Mouse (Mus musculus): ENCODE measurements at regions not wholly inside any gene's neighbourhood (a gene's known extent, or its start where the extent isn't known, plus 50 kb on each side); places are given as distances from the start of the nearest gene placed in this dataset.

DNA sequence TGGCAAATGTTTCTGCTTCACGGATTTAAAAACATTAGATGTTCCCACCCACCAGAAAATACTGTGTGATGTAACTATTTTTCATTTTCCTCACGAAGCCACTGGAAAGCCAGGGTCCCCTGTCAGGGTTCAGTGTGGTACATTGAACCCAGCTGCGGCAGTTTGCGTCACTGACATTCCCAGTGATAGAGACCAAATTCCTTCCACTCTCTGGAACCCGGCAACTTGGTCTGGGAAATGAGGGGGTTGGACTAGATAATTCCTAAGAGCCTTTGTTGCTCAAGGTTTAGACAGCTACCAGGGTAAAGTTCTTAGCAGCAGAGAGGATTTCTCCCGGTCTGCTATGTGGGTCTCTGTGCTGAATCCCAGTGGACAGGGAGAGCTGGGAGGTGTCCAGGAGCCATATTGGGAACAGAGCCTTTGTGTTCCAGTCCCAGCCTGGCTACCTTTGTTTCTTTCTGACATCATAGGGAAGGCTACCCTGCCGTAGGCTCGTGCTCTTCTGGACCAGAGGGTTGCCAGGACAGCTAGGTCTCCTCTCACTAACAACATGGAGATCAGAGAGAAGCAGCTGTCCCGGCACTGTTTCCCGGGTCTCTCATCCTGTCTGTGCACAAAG, 164.5 kb downstream of the Sec61b start:
- ATAC-seq (replicated peaks), result peak; percentile 56; the same call in 1 of the 2 replicates
- no peak overlapping the region for H3K4me3 ChIP-seq
- H3K27ac ChIP-seq, result no peak overlapping the region
- H3K4me2 ChIP-seq, result 0 out of 2 replicates have a peak overlapping the region, but pooled peaks have one; percentile 0
- no peaks in the 10 kb centered on the region for H3K27me3 ChIP-seq (replicated peaks)
- WGBS, result 47% methylated on average over 10 of the region's 10 CpGs
- H3K4me1 ChIP-seq, result no peaks in the 10 kb centered on the region
- H3K36me3 ChIP-seq (replicated peaks), result no peaks in the 10 kb centered on the region
- no peak overlapping the region for H3K9ac ChIP-seq
- H3K9me3 ChIP-seq, result no peaks in the 10 kb centered on the region

DNA sequence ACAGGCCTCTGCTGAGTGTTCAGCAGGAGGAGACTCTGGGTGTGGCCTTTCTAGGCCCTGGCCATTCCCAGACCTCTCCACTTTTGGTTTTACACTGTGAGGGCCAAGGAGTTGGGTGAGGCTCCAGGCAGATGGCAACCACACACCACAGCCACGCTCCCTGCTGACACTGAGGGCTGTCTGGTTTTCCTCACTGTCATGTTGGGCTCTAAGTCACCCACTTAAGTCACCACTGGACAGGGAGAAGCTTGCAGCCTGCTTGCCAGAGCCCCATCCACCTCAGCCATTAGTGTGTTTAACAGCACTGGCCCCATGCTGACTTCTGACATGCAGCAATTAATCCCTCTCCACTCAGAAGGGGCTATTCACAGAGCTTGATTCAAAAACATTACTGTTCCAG, 170.6 kb downstream of the Sec61b start:
- H3K27me3 ChIP-seq (replicated peaks), result no peaks in the 10 kb centered on the region
- H3K4me1 ChIP-seq, result no peaks in the 10 kb centered on the region
- H3K4me2 ChIP-seq, result no peak overlapping the region
- H3K9me3 ChIP-seq, result no peaks in the 10 kb centered on the region
- no peak overlapping the region for H3K9ac ChIP-seq
- no peaks in the 10 kb centered on the region for H3K36me3 ChIP-seq (replicated peaks)
- 88% methylated on average over 1 of the region's 1 CpGs for WGBS
- no peak; the same call in 1 of the 2 replicates for ATAC-seq (replicated peaks)
- no peak overlapping the region for H3K4me3 ChIP-seq
- H3K27ac ChIP-seq, result no peak overlapping the region

DNA sequence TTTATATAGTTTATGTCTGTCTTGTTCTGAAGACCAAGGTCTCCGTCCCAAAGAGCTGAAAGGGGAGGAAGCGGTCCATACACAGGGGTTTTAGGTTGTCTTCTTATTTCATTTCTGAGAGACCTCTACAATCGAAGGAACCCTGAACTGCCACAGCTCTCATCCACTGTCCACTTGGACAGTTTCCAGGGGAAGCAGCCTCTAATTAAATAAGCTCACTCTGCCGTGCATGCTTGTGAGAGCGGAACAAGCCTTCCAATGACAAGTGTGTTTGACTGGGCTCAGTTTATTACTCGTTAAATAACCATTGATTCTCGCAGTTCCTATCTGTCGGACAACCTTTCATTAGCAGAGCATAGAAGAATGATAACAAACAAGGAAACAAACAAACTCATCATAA, 174.2 kb downstream of the Sec61b start:
- H3K27ac ChIP-seq, result no peak overlapping the region
- no peak overlapping the region for H3K4me2 ChIP-seq
- WGBS, result 61% methylated on average over 8 of the region's 8 CpGs
- ATAC-seq (replicated peaks), result no peak
- no peaks in the 10 kb centered on the region for H3K9me3 ChIP-seq
- no peak overlapping the region for H3K4me3 ChIP-seq
- H3K4me1 ChIP-seq, result no peaks in the 10 kb centered on the region
- H3K27me3 ChIP-seq (replicated peaks), result no peaks in the 10 kb centered on the region
- H3K9ac ChIP-seq, result no peak overlapping the region
- H3K36me3 ChIP-seq (replicated peaks), result no peaks in the 10 kb centered on the region

DNA sequence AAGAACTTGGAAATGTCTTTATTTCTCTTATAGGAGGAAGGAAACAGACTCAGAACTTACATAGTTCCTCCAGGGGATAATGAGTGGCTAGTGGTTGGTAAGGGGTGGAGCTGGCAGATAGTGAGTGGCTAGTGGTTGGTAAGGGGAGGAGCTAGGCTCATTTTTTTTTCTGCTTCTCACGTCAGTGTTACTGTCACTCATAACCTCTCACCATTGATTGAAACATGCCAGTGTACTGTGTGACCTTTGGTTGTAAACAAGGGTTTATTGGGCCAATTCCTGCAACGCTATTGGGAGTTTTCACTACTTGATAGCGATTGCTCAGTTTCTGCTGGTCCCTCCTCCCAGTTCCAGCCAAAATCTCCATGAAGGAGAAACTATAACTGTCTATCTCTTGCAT, 175.5 kb downstream of the Sec61b start:
- Histone ChIP-seq H3K27me3 (replicated peaks) (no peaks in the 10 kb centered on the region), H3K4me3 (no peak overlapping the region), H3K4me1 (no peaks in the 10 kb centered on the region), H3K27ac (no peak overlapping the region), H3K4me2 (no peak overlapping the region), H3K36me3 (replicated peaks) (no peaks in the 10 kb centered on the region), H3K9ac (no peak overlapping the region), H3K9me3 (no peaks in the 10 kb centered on the region)
- WGBS, result 78% methylated on average over 3 of the region's 3 CpGs
- ATAC-seq (replicated peaks), result no peak

DNA sequence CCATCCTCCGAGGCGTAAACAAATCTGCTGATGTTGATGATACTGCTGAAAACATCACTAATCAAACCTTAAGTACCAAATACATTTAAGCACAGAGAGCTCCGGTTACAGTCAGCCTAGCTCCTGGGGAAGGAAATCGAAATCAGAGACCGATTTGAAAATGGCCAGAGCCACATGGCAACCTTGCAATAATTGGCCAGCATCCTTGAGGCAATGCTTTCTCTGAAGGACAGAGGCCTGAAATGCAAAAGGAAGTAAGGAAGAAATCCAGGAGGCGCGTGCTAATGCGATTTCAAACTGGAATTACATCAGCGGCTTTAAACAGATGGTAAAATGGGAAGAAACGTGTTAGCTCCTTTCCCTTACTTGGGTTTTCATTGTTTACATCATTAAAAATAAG, 177.1 kb downstream of the Sec61b start:
- H3K27ac ChIP-seq, result no peak overlapping the region

DNA sequence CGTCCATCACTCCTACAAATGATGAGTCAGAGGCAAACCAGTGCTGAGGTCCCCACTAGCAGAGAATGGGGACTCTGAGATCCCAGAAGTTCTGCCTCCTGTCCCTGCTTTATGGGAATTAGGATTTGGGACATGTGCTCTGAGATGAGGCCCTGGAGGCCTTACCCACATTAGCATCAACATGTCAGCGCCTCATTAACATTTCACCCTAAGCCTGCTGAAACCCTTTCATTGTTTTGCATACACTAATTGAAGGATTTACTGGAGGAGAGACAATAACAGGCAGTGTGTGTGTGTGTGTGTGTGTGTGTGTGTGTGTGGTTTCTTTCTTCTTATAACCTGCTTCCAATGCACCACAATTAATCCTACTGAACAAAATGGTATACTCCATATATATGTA, 178.7 kb downstream of the Sec61b start:
- Histone ChIP-seq H3K4me3 (no peak overlapping the region), H3K9me3 (no peaks in the 10 kb centered on the region), H3K27me3 (replicated peaks) (no peaks in the 10 kb centered on the region), H3K4me2 (no peak overlapping the region), H3K9ac (no peak overlapping the region), H3K36me3 (replicated peaks) (no peaks in the 10 kb centered on the region), H3K27ac (no peak overlapping the region), H3K4me1 (no peaks in the 10 kb centered on the region)
- WGBS, result 40% methylated on average over 2 of the region's 2 CpGs
- ATAC-seq (replicated peaks), result peak; percentile 63

More for the DNA sequence above, 177.1 kb downstream of the Sec61b start:
- Histone ChIP-seq H3K9me3 (no peaks in the 10 kb centered on the region), H3K4me1 (no peaks in the 10 kb centered on the region), H3K27me3 (replicated peaks) (no peaks in the 10 kb centered on the region), H3K36me3 (replicated peaks) (no peaks in the 10 kb centered on the region), H3K4me3 (no peak overlapping the region), H3K4me2 (no peak overlapping the region), H3K9ac (no peak overlapping the region)
- WGBS, result 85% methylated on average over 10 of the region's 10 CpGs
- ATAC-seq (replicated peaks), result no peak

DNA sequence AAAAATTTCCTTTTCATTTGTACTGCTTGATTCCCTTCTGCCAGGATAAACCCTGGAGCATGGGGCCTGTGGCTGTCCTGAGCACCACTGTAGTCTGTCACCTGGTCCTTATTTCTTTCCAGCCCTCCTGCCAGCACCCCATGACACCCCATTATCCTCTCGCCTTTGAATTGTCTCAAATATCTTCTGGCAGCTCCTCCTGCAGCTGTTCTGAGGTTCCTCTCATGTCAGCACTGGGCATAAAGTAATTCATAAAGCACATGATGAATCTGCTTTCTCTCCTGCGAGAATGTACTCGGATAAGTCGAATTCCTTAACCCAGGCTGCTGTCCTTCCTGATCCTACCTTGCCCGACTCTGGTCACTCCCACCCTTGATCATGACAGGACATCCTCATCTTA, 195.1 kb downstream of the Sec61b start:
- no peak for ATAC-seq (replicated peaks)
- H3K4me2 ChIP-seq, result no peak overlapping the region
- no peaks in the 10 kb centered on the region for H3K4me1 ChIP-seq
- no peak overlapping the region for H3K4me3 ChIP-seq
- H3K36me3 ChIP-seq (replicated peaks), result no peaks in the 10 kb centered on the region
- WGBS, result 80% methylated on average over 5 of the region's 5 CpGs
- no peak overlapping the region for H3K9ac ChIP-seq
- H3K27ac ChIP-seq, result no peak overlapping the region
- no peaks in the 10 kb centered on the region for H3K9me3 ChIP-seq
- H3K27me3 ChIP-seq (replicated peaks), result no peaks in the 10 kb centered on the region

DNA sequence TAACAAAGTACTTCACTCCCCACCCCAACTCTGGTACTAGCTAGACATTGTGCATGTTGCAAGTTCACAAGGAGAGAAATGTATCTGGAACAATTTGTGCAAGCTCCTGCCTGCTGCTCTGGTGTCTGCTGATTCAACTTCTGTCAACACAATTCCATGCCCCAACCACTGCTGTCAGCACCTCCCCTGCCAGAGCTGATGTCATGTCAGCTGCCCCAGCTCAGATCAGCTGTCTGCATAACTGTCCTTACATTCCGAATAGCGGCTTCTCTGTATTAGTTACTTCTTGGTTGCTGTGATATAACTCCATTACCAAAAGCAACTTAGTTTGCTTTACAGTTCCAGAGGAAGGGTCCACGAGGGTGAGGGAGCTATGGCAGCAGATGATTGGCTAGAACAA, 196.0 kb downstream of the Sec61b start:
- no peak for ATAC-seq (replicated peaks)
- H3K27ac ChIP-seq, result no peak overlapping the region
- no peaks in the 10 kb centered on the region for H3K9me3 ChIP-seq
- 71% methylated on average over 3 of the region's 3 CpGs for WGBS
- H3K27me3 ChIP-seq (replicated peaks), result no peaks in the 10 kb centered on the region
- H3K4me2 ChIP-seq, result no peak overlapping the region
- H3K9ac ChIP-seq, result no peak overlapping the region
- H3K4me3 ChIP-seq, result no peak overlapping the region
- H3K4me1 ChIP-seq, result no peaks in the 10 kb centered on the region
- no peaks in the 10 kb centered on the region for H3K36me3 ChIP-seq (replicated peaks)

DNA sequence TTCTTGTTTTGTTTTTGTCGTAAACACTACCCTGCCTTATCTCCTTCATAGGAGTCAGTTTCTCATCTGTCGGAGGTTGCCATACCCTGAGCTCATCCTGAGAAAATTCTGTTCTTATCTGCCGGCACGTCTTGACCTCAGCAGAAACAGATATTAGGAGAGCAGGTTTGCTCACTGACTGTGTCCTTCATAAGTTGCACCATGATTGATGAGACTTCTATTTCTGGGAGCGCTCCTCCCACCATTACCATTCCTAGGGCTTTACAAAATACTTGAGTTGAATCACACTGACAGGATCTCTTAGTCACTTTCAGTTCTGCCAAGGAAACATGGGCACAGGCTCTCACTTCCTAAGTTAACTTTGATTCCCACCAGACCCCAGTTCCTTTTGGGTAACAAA, 196.9 kb downstream of the Sec61b start:
- H3K4me2 ChIP-seq, result no peak overlapping the region
- ATAC-seq (replicated peaks), result no peak
- no peak overlapping the region for H3K27ac ChIP-seq
- H3K9ac ChIP-seq, result no peak overlapping the region
- WGBS, result 97% methylated on average over 5 of the region's 5 CpGs
- H3K27me3 ChIP-seq (replicated peaks), result no peaks in the 10 kb centered on the region
- H3K4me3 ChIP-seq, result no peak overlapping the region
- H3K4me1 ChIP-seq, result no peaks in the 10 kb centered on the region
- H3K36me3 ChIP-seq (replicated peaks), result no peaks in the 10 kb centered on the region
- no peaks in the 10 kb centered on the region for H3K9me3 ChIP-seq

DNA sequence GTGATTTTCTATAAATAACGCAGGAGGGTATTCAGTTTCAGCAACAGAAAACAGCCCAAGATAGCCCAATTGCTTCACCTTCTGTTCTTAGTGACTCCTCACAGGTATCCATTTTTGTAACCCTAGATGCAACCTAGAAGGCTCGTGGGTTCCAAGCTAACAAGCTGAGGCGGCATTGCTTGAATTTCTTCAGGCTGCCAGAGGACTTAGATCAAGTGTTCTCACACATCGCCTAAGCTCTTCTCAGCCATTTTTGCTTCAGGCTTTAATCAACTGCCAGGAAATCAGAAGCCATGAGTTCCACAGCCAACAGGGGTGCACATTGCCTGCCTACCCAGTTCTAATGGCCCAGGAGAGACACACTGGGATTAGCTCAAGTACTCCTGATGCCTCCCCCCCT, 206.7 kb downstream of the Sec61b start:
- ATAC-seq (replicated peaks), result no peak
- Histone ChIP-seq H3K4me2 (no peak overlapping the region), H3K9me3 (no peaks in the 10 kb centered on the region), H3K9ac (no peak overlapping the region), H3K27me3 (replicated peaks) (no peaks in the 10 kb centered on the region), H3K27ac (no peak overlapping the region), H3K36me3 (replicated peaks) (no peaks in the 10 kb centered on the region), H3K4me3 (no peak overlapping the region), H3K4me1 (no peaks in the 10 kb centered on the region)
- WGBS, result 90% methylated on average over 4 of the region's 4 CpGs

DNA sequence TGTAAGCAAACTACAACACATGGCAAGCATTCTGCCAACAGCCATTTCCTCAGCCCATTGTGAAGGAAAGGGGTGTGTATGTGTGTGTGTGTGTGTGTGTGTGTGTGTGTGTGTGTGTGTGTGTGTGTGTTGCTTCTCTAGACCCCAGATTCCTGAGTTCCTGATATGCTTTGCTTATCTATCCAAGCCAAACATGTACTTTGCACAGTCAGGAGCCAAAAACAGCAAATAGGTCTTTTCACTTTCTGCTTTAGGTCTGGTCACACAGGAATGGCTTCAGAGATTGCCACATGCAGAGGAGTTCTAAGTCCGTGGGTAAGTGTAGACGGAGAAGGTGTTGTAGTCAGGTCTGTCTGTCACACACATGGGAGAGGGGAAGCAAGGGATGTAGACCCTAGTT, 216.7 kb downstream of the Sec61b start:
- Histone ChIP-seq H3K4me2 (no peak overlapping the region), H3K27ac (no peak overlapping the region), H3K36me3 (replicated peaks) (no peaks in the 10 kb centered on the region), H3K9ac (no peak overlapping the region), H3K27me3 (replicated peaks) (no peaks in the 10 kb centered on the region), H3K4me1 (no peaks in the 10 kb centered on the region), H3K9me3 (no peaks in the 10 kb centered on the region), H3K4me3 (no peak overlapping the region)
- no peak for ATAC-seq (replicated peaks)
- 86% methylated on average over 2 of the region's 2 CpGs for WGBS

DNA sequence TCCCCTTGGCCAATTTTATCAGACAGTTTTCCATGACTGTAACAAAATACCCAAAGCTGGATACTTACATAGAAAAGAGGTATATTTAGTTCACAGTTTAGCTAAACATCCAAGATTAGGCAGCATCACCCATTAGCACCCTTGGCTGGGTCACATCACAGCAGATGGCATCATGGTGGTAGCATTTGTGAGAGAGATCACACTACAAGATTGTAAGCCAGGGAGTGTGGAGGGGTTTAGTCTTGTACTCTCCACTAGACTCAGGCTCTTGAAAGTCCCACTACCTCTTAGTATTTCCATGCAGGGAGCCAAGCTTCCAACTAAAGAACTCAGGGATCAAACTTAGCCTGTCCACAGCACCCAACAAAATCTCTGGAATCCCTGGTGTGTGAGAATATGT, 218.2 kb downstream of the Sec61b start:
- Histone ChIP-seq H3K9ac (no peak overlapping the region), H3K4me1 (no peaks in the 10 kb centered on the region), H3K27me3 (replicated peaks) (no peaks in the 10 kb centered on the region), H3K4me3 (no peak overlapping the region), H3K9me3 (no peaks in the 10 kb centered on the region), H3K36me3 (replicated peaks) (no peaks in the 10 kb centered on the region), H3K4me2 (no peak overlapping the region), H3K27ac (no peak overlapping the region)
- ATAC-seq (replicated peaks), result no peak

DNA sequence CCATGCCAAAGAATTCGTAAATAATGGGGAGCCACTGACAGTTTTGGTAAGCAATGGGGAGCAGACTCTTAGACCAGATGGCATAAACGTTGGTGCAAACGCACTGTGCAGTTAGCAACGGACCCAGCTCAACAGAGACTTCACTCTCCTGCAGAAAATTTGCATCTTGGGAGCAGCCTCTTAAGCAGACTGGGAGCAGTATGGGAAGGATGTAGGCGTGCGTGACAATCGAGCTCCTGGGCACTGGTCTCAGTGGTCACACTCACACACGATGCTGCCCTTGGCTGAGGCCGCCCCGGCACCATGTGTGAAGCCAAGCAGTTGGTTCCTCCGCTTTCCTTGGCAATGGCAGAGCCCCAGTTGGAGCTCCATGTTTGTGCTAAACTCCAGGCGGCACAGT, 218.8 kb downstream of the Sec61b start:
- Histone ChIP-seq H3K4me2 (no peak overlapping the region), H3K4me3 (no peak overlapping the region), H3K9me3 (no peaks in the 10 kb centered on the region), H3K9ac (no peak overlapping the region), H3K36me3 (replicated peaks) (no peaks in the 10 kb centered on the region), H3K27ac (no peak overlapping the region), H3K4me1 (no peaks in the 10 kb centered on the region), H3K27me3 (replicated peaks) (no peaks in the 10 kb centered on the region)
- ATAC-seq (replicated peaks), result no peak
- WGBS, result 85% methylated on average over 12 of the region's 12 CpGs

Data from midbrain, embryonic 15.5 days (tissue).